Mouse (Mus musculus) cerebellum, adult 2 months (tissue): ENCODE data around the gene Magi3.

ENCODE experiments used
- CTCF ChIP-seq: fragments of 200-500 bp; IDR thresholded peaks from 2 replicates; pipeline ENCODE4 v1.5.1; 2011; ENCODE audit warnings: low read depth, mild to moderate bottlenecking, control low read depth, low read length, moderate library complexity, borderline replicate concordance; ENCODE audit not compliant: insufficient read depth
- POLR2A ChIP-seq: fragments of 200-500 bp; IDR thresholded peaks from 2 replicates; pipeline ENCODE4 v1.6.1; 2011; ENCODE audit warnings: low read length, control low read depth, borderline replicate concordance; ENCODE audit not compliant: insufficient read depth

GRCm38 (mm10) chr3:104095936-104096335 lies 124.2 kb downstream of the Magi3 start:
- TF ChIP-seq CTCF (no peak), POLR2A (no peak)
